ENCODE assay signal across 12 mouse cellular contexts in genomic region chr5:148494249-148494648, GRCm38 (mm10).
"Had no signal": no experiment of that assay in that cellular context is flagged by ENCODE, and none has a peak within 500 bp of the region (broad histone marks: within the 10 kb centered on the region; RNA-seq: fewer than 3 reads in every experiment).

No protein-coding gene starts in this region.

- H3K4me3 ChIP-seq: left cerebral cortex, adult 2 months; limb, embryonic 15.5 days; liver, embryonic 15.5 days; megakaryocyte, embryonic 14.5 days had no signal

- H3K36me3 ChIP-seq: liver, embryonic 15.5 days had no signal

- DNase-seq: kidney, adult 2 months; kidney, postnatal 25 days; lung, embryonic 14.5 days; lung, postnatal 10 days; lung, postnatal 4 days; right cerebral cortex, postnatal 14 days; thymus, adult 18-20 months; thymus, postnatal 36 days had no signal

- H3K9me3 ChIP-seq: limb, embryonic 15.5 days; liver, embryonic 15.5 days had no signal

- H3K27me3 ChIP-seq: limb, embryonic 15.5 days; liver, embryonic 15.5 days; megakaryocyte, embryonic 14.5 days had no signal
